Mouse (Mus musculus) brain, embryonic 14.5 days (tissue): Measurements from ENCODE around the gene Nasp. TPM values are rescaled to one million over a fixed set of nuclear protein-coding genes. Genes with fewer than 3 reads are reported as not detected.

Experiments used
- DNase-seq: peaks from one replicate; pipeline ENCODE4 v3.0.0-alpha.2; 2011; ENCODE audit warnings: low read depth
- CTCF ChIP-seq: fragments of 200-500 bp; IDR thresholded peaks from 2 replicates; pipeline ENCODE4 v1.5.1; 2012; ENCODE audit warnings: inconsistent platforms, mild to moderate bottlenecking, moderate library complexity, borderline replicate concordance; ENCODE audit not compliant: insufficient read depth, insufficient read length; ENCODE audit errors: extremely low read depth
- POLR2A ChIP-seq: fragments of 200-500 bp; IDR thresholded peaks from 2 replicates; pipeline ENCODE4 v1.6.1; 2012; ENCODE audit warnings: mild to moderate bottlenecking, inconsistent platforms, borderline replicate concordance; ENCODE audit not compliant: poor library complexity, insufficient read depth, insufficient read length, severe bottlenecking; ENCODE audit errors: extremely low read depth
- polyA plus RNA-seq: library from polyadenylated mRNA; depleted of rRNA; stranded (reverse); fragments of >200 nt; gene quantifications from 2 replicates; pipeline ENCODE4 v1.2.3, GENCODE M21; 2012

The Nasp gene
- polyA plus RNA-seq, 1 experiment = 113 TPM

GRCm38 (mm10) chr4:116653228-116653627 is 25.5 kb upstream of the Nasp start:
- TF ChIP-seq POLR2A (no peak), CTCF (no peak)
- no peak for DNase-seq

GRCm38 (mm10) chr4:116651797-116652135 is 24.0 kb upstream of the Nasp start:
- TF ChIP-seq POLR2A (no peak), CTCF (no peak)
- DNase-seq = no peak

- peak; percentile 99 for DNase-seq
- TF ChIP-seq POLR2A (peak; percentile 72; the same call in 1 of the 2 replicates), CTCF (no peak)
These were observed 23.4 kb upstream of the Nasp start, which contains the start of gene Akr1a1 for GRCm38 (mm10) chr4:116650924-116651796. Gene Akr1a1 (minus strand): TSS chr4:116651680.

- TF ChIP-seq CTCF (no peak), POLR2A (no peak)
- DNase-seq = no peak
These were observed 22.6 kb upstream of the Nasp start for GRCm38 (mm10) chr4:116650365-116650764.

- DNase-seq = no peak
- TF ChIP-seq POLR2A = no peak
- TF ChIP-seq CTCF = no peak
These were observed 21.7 kb upstream of the Nasp start for GRCm38 (mm10) chr4:116649411-116649810.

- no peak for TF ChIP-seq CTCF
- TF ChIP-seq POLR2A = no peak
- no peak for DNase-seq
These were observed 17.9 kb upstream of the Nasp start for GRCm38 (mm10) chr4:116645624-116646023.

- DNase-seq = peak; percentile 73
These were observed 16.6 kb upstream of the Nasp start for GRCm38 (mm10) chr4:116644326-116644725.

GRCm38 (mm10) chr4:116642071-116642470 is 14.3 kb upstream of the Nasp start:
- no peak for DNase-seq
- TF ChIP-seq CTCF (no peak), POLR2A (no peak)

More at GRCm38 (mm10) chr4:116644326-116644725, 16.6 kb upstream of the Nasp start:
- TF ChIP-seq CTCF (peak; percentile 42; the same call in 1 of the 2 replicates), POLR2A (no peak)

GRCm38 (mm10) chr4:116638821-116639220 is 11.1 kb upstream of the Nasp start:
- DNase-seq = no peak
- TF ChIP-seq CTCF (no peak), POLR2A (no peak)

- TF ChIP-seq CTCF (no peak), POLR2A (no peak)
- DNase-seq = no peak
These were observed 7.5 kb upstream of the Nasp start for GRCm38 (mm10) chr4:116635197-116635596.

GRCm38 (mm10) chr4:116627359-116627716 is 403 bp downstream of the Nasp start:
- TF ChIP-seq CTCF (no peak), POLR2A (peak; percentile 86; the same call in 1 of the 2 replicates)
- peak; percentile 96 for DNase-seq

GRCm38 (mm10) chr4:116626658-116627358 is 933 bp downstream of the Nasp start:
- no peak for TF ChIP-seq POLR2A
- no peak for TF ChIP-seq CTCF
- peak; percentile 96 for DNase-seq

GRCm38 (mm10) chr4:116624831-116625230 is 2.9 kb downstream of the Nasp start:
- TF ChIP-seq POLR2A = no peak
- no peak for TF ChIP-seq CTCF
- no peak for DNase-seq
